Mouse (Mus musculus) liver, embryonic 12.5 days (tissue): ENCODE results near the gene Ints1. TPM values are rescaled to one million over a fixed set of nuclear protein-coding genes. Genes with fewer than 3 reads are reported as not detected.
A peak's percentile ranks its signal among the peaks of the same experiment; 100 is the strongest.

Source experiments
- ATAC-seq: fragments of 200-750 bp; cut with Nextera tagmentation; 2 replicates; pipeline ENCODE4 v1.8.0; 2017; ENCODE audit warnings: moderate number of reproducible peaks, mild to moderate bottlenecking, moderate library complexity
- H3K27ac ChIP-seq: fragments of 300-500 bp; sonication (generic); 2 replicates; pipeline ENCODE4 v1.5.1; 2016; ENCODE audit warnings: mild to moderate bottlenecking
- H3K27me3 ChIP-seq: fragments of 300-500 bp; sonication (generic); replicated peaks from 2 replicates; pipeline ENCODE4 v1.6.1; 2016; ENCODE audit warnings: mild to moderate bottlenecking, moderate library complexity
- H3K36me3 ChIP-seq: fragments of 300-500 bp; sonication (generic); 2 replicates; pipeline ENCODE4 v1.6.1; 2016; ENCODE audit warnings: mild to moderate bottlenecking, moderate library complexity
- H3K4me1 ChIP-seq: fragments of 300-500 bp; sonication (generic); 2 replicates; pipeline ENCODE4 v1.6.1; 2016
- H3K4me2 ChIP-seq: fragments of 300-500 bp; sonication (generic); 2 replicates; pipeline ENCODE4 v1.6.1; 2016; ENCODE audit warnings: mild to moderate bottlenecking, moderate library complexity
- H3K4me3 ChIP-seq: fragments of 300-500 bp; sonication (generic); 2 replicates; pipeline ENCODE4 v1.5.1; 2016; ENCODE audit warnings: mild to moderate bottlenecking, moderate library complexity
- H3K9ac ChIP-seq: fragments of 300-500 bp; sonication (generic); 2 replicates; pipeline ENCODE4 v1.6.1; 2016; ENCODE audit warnings: mild to moderate bottlenecking, moderate library complexity
- H3K9me3 ChIP-seq: fragments of 300-500 bp; sonication (generic); replicated peaks from 2 replicates; pipeline ENCODE4 v1.6.1; 2016; ENCODE audit warnings: mild to moderate bottlenecking, moderate library complexity
- WGBS: fragments of 180-500 bp; shearing (Covaris S2); methylation state at CpG from one replicate; pipeline ENCODE4 v1.1.7; 2016; ENCODE audit not compliant: insufficient replicate concordance; 5-methylcytosine and 5-hydroxymethylcytosine counted together
- polyA plus RNA-seq: library from polyadenylated mRNA; unstranded; fragments of >200 nt; fragmentation: Nextera tagmentation; extraction: Ambion mirVana; gene quantifications from 2 replicates; pipeline ENCODE4 v1.2.1, GENCODE M21; 2016

Ints1 gene
- polyA plus RNA-seq, 1 experiment from 2014 or later, result 21.8 TPM

DNA sequence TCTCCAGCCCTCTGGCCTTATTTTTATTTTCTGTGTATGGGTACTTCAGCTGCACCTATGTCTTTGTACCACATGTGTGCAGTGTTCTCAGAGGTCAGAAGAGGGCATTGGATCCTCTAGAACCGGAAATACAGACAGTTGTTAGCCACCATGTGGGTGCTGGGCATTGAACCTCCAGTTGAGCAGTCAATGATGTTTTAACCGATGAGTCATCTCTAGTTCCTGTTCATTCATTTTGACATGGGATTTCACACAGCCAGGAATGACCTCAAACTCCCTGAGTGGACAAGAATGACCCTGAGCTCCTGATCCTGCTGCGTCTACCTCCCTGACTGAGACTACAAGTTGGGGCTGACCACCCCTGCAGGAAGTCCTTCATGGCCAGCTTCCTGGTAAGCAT, 49.3 kb downstream of the Ints1 start:
- no peak overlapping the region for H3K9ac ChIP-seq
- no peak for ATAC-seq
- no peaks in the 10 kb centered on the region for H3K9me3 ChIP-seq
- peaks cover 84% of the 10 kb centered on the region for H3K4me1 ChIP-seq
- H3K4me2 ChIP-seq, result no peak overlapping the region
- H3K27me3 ChIP-seq, result no peaks in the 10 kb centered on the region
- no peak overlapping the region for H3K4me3 ChIP-seq
- 64% methylated on average over 3 of the region's 3 CpGs for WGBS
- H3K36me3 ChIP-seq, result peaks cover 64% of the 10 kb centered on the region
- H3K27ac ChIP-seq, result peak overlapping the region; percentile 62

DNA sequence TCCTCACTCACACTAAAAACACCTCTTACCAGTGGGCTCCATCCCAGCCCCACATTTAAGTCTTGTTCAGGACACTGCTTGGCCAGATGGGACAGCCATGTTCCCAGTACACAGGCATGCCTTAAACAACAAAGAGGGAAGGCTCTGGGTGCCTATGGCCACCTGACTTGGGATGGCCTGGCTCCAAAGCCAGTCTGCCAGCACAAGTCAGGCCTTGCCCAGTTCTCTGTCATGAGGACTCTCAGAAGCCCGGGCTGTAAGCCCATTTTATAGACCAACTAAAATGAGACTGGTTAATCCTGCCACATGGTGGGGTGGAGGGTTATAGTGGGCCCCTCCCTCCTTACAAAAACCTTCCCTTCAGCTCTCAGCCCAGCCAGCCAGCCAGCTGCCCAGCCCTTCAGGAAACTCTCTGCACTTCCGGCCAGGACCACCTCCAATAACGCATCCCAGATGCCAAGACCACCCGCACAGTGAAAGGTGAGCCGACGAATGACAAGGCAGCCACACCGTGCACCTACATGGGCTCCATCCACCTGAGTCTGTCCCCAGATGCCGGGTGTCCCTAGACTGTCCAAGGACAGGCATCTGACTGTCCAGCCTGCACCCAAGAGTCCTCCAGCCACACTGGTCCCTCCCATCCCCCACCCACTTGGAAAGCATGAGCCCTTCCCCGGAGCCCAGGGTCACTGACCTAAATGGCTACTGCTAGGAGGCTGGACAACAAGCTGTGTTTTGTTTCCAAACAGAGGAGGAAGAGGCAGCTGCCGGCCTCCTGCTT, 50.9 kb downstream of the Ints1 start:
- 77% methylated on average over 10 of the region's 10 CpGs for WGBS
- H3K9ac ChIP-seq, result peak overlapping the region; percentile 9; the same call in 1 of the 2 replicates
- ATAC-seq, result no peak
- no peak overlapping the region for H3K4me3 ChIP-seq
- peaks cover 77% of the 10 kb centered on the region for H3K4me1 ChIP-seq
- 0 out of 2 replicates have a peak overlapping the region, but pooled peaks have one; percentile 2 for H3K4me2 ChIP-seq
- H3K9me3 ChIP-seq, result no peaks in the 10 kb centered on the region
- H3K27ac ChIP-seq, result peak overlapping the region; percentile 52
- H3K27me3 ChIP-seq, result no peaks in the 10 kb centered on the region
- H3K36me3 ChIP-seq, result peaks cover 66% of the 10 kb centered on the region

GRCm38 (mm10) chr5:139723113-139723512, 52.4 kb downstream of the Ints1 start:
- Histone ChIP-seq H3K9me3 (no peaks in the 10 kb centered on the region), H3K27ac (peak overlapping the region; percentile 57), H3K4me2 (no peak overlapping the region), H3K36me3 (peaks cover 70% of the 10 kb centered on the region), H3K4me3 (no peak overlapping the region), H3K4me1 (peaks cover 68% of the 10 kb centered on the region), H3K27me3 (no peaks in the 10 kb centered on the region), H3K9ac (no peak overlapping the region)
- 60% methylated on average over 9 of the region's 9 CpGs for WGBS
- 0 out of 2 replicates have a peak, but pooled peaks have one; percentile 11 for ATAC-seq

- Histone ChIP-seq H3K9ac (no peak overlapping the region), H3K27me3 (no peaks in the 10 kb centered on the region), H3K4me2 (no peak overlapping the region), H3K4me3 (no peak overlapping the region), H3K36me3 (peaks cover 73% of the 10 kb centered on the region), H3K9me3 (no peaks in the 10 kb centered on the region), H3K4me1 (peaks cover 64% of the 10 kb centered on the region), H3K27ac (peak overlapping the region; percentile 57)
- WGBS, result 43% methylated on average over 6 of the region's 6 CpGs
- peak; percentile 71; the same call in 1 of the 2 replicates for ATAC-seq
Measured at GRCm38 (mm10) chr5:139722709-139723108, 52.8 kb downstream of the Ints1 start.

GRCm38 (mm10) chr5:139718949-139719348, 56.5 kb downstream of the Ints1 start:
- H3K4me3 ChIP-seq, result no peak overlapping the region

GRCm38 (mm10) chr5:139718540-139718939, 56.9 kb downstream of the Ints1 start:
- Histone ChIP-seq H3K9ac (no peak overlapping the region), H3K4me3 (no peak overlapping the region), H3K4me2 (no peak overlapping the region), H3K4me1 (peaks cover 26% of the 10 kb centered on the region), H3K27me3 (no peaks in the 10 kb centered on the region), H3K36me3 (peaks cover 95% of the 10 kb centered on the region), H3K9me3 (no peaks in the 10 kb centered on the region), H3K27ac (no peak overlapping the region)
- 79% methylated on average over 6 of the region's 6 CpGs for WGBS
- no peak for ATAC-seq

More at GRCm38 (mm10) chr5:139718949-139719348, 56.5 kb downstream of the Ints1 start:
- Histone ChIP-seq H3K9ac (no peak overlapping the region), H3K4me1 (peaks cover 28% of the 10 kb centered on the region), H3K9me3 (no peaks in the 10 kb centered on the region), H3K27ac (0 out of 2 replicates have a peak overlapping the region, but pooled peaks have one; percentile 13), H3K36me3 (peaks cover 92% of the 10 kb centered on the region), H3K4me2 (no peak overlapping the region), H3K27me3 (no peaks in the 10 kb centered on the region)
- ATAC-seq, result no peak
- WGBS, result 77% methylated on average over 7 of the region's 7 CpGs

GRCm38 (mm10) chr5:139717723-139718122, 57.8 kb downstream of the Ints1 start:
- no peak overlapping the region for H3K27ac ChIP-seq
- H3K36me3 ChIP-seq, result peaks cover 95% of the 10 kb centered on the region
- no peak overlapping the region for H3K9ac ChIP-seq
- H3K9me3 ChIP-seq, result no peaks in the 10 kb centered on the region
- WGBS, result 98% methylated on average over 2 of the region's 2 CpGs
- H3K4me1 ChIP-seq, result peaks cover 18% of the 10 kb centered on the region
- peak; percentile 10; the same call in 1 of the 2 replicates for ATAC-seq
- H3K27me3 ChIP-seq, result no peaks in the 10 kb centered on the region
- H3K4me2 ChIP-seq, result no peak overlapping the region
- H3K4me3 ChIP-seq, result no peak overlapping the region

DNA sequence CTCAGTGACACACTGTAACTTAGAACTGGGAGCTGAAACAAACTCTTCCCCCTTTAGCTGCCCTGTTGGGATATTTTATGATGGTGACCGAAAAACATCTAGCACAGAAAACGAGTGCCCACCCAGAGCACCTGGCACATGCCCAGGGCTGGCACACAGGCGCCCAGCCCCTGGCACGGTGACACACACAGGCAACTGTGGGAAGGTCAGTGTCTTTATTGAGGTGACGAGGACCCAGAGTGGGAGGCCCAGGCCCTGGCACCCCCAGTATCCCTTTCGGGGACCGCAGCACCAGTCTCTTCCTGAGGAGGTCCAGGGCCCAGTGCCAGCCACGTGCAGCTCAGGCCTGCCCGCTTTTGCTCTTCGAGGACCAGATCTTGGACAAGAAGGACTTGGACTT, 69.0 kb downstream of the Ints1 start:
- Histone ChIP-seq H3K9me3 (no peaks in the 10 kb centered on the region), H3K4me1 (peaks cover 20% of the 10 kb centered on the region), H3K4me2 (no peak overlapping the region), H3K9ac (no peak overlapping the region), H3K27ac (no peak overlapping the region), H3K27me3 (no peaks in the 10 kb centered on the region), H3K4me3 (no peak overlapping the region), H3K36me3 (peaks cover 65% of the 10 kb centered on the region)
- no peak for ATAC-seq
- 94% methylated on average over 10 of the region's 10 CpGs for WGBS

DNA sequence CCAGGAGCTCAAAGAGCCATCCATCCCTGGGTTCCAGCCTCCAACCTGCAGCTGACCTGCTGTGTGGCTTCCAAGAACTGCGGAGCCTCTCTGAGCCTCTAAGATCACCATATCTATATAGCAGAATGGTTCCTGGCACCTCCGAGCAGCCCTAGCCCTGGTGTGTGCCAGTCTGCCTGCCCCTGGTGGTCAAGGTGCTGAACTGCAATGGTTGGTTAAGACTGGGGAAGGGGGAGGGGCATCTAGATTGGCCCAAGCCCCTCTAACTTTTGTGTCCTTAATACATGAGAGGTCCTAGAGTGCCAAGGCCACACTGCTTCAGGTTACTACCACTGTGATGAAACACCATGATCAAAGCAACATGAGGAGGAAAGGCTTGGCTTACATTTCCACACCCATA, 72.6 kb downstream of the Ints1 start:
- Histone ChIP-seq H3K27me3 (no peaks in the 10 kb centered on the region), H3K36me3 (peaks cover 29% of the 10 kb centered on the region), H3K9ac (no peak overlapping the region), H3K4me3 (no peak overlapping the region), H3K27ac (0 out of 2 replicates have a peak overlapping the region, but pooled peaks have one; percentile 27), H3K9me3 (no peaks in the 10 kb centered on the region), H3K4me1 (peaks cover 20% of the 10 kb centered on the region), H3K4me2 (peak overlapping the region; percentile 22)
- WGBS, result 29% methylated on average over 2 of the region's 2 CpGs
- ATAC-seq, result peak; percentile 62

DNA sequence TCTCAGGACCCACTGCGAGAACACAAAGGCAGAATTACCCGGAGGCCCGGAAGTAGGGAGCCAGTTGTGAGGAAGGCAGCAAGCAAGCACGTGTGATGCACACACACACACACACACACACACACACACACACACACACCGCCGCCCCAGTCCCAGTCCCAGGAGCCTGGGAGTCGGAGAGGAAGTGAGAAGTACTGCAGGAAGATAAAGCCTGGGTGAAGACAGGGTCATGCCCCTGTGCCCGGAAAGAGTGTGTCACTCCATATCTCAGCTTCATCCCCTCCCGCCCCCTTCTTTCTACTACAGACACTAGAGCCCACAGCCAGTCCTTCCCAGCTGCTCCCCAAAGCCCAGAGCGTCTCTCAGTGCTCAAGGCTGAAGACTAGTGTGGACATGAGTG, 73.2 kb downstream of the Ints1 start:
- ATAC-seq, result peak; percentile 62
- H3K27ac ChIP-seq, result peak overlapping the region; percentile 27; the same call in 1 of the 2 replicates
- peak overlapping the region; percentile 22 for H3K4me2 ChIP-seq
- peaks cover 22% of the 10 kb centered on the region for H3K36me3 ChIP-seq
- H3K4me1 ChIP-seq, result peaks cover 20% of the 10 kb centered on the region
- H3K4me3 ChIP-seq, result no peak overlapping the region
- H3K9ac ChIP-seq, result no peak overlapping the region
- no peaks in the 10 kb centered on the region for H3K9me3 ChIP-seq
- H3K27me3 ChIP-seq, result no peaks in the 10 kb centered on the region
- 10% methylated on average over 10 of the region's 10 CpGs for WGBS
